9 mouse cellular contexts compared by ENCODE assay signal in the genomic region with DNA sequence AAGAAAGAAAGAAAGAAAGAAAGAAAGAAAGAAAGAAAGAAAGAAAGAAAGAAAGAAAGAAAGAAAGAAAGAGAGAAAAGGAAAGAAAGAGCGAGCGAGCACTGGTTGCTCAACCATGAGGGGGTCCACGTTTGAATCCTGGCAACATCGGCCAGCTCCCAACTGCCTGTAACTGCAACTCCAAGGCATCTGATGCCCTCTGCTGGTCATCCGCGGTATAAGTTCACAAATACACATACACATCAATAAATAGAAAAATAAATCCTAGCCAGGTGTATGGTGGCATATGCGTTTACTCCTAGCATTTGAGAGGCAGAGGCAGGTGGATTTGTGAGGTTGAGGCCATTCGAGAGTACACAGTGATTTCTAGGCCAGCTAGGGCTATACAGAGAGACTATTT. TPM values are rescaled to one million over a fixed set of nuclear protein-coding genes. Genes with fewer than 3 reads are reported as not detected.
DNase-seq lines count a peak whose midpoint lies in the region; ATAC-seq lines count a peak whose summit lies in the region.
"Had no signal": no experiment of that assay in that cellular context is flagged by ENCODE, and none has a peak within 500 bp of the region (broad histone marks: within the 10 kb centered on the region; RNA-seq: fewer than 3 reads in every experiment).

No protein-coding gene starts in this region.

- H3K9ac ChIP-seq in liver, embryonic 12.5 days: no peak overlapping the region
- H3K9ac ChIP-seq: neural tube, embryonic 13.5 days had no signal

- no peak overlapping the region for H3K4me3 ChIP-seq in liver, embryonic 12.5 days
- H3K4me3 ChIP-seq: neural tube, embryonic 13.5 days had no signal

- H3K36me3 ChIP-seq in liver, embryonic 12.5 days: peaks cover 26% of the 10 kb centered on the region

- no peaks in the 10 kb centered on the region for H3K9me3 ChIP-seq in liver, embryonic 12.5 days (replicated peaks)
- H3K9me3 ChIP-seq: neural tube, embryonic 13.5 days had no signal

- no peak for ATAC-seq in liver, embryonic 12.5 days
- ATAC-seq in granulocyte monocyte progenitor cell, adult 5-6 weeks (replicated peaks; ENCODE audit: poor library complexity, severe bottlenecking): peak; percentile 83
- ATAC-seq in megakaryocyte-erythroid progenitor cell, adult 5-6 weeks (replicated peaks; ENCODE audit: low FRiP score, low TSS enrichment, poor library complexity, severe bottlenecking): 0 out of 2 replicates have a peak, but pooled peaks have one; percentile 36

- WGBS in liver, embryonic 12.5 days (ENCODE audit: insufficient replicate concordance): 41% methylated on average over 8 of the region's 8 CpGs

- peak; percentile 23 to 55 for DNase-seq in cerebellum, postnatal 25 days
- DNase-seq in cerebellum, adult 11-12 months: no peak
- peak; percentile 78 for DNase-seq in liver
- peak; percentile 74 for DNase-seq in adrenal gland, postnatal 14 days
- DNase-seq in frontal cortex, postnatal 14 days (ENCODE audit: low spot score in 2 of 2): no peak

- no peak overlapping the region for H3K4me2 ChIP-seq in liver, embryonic 12.5 days
- H3K4me2 ChIP-seq: neural tube, embryonic 13.5 days had no signal

- H3K27ac ChIP-seq in liver, embryonic 12.5 days: no peak overlapping the region
- H3K27ac ChIP-seq: neural tube, embryonic 13.5 days had no signal

- no peaks in the 10 kb centered on the region for H3K27me3 ChIP-seq in liver, embryonic 12.5 days (replicated peaks)
- H3K27me3 ChIP-seq: neural tube, embryonic 13.5 days had no signal

- H3K4me1 ChIP-seq in liver, embryonic 12.5 days: 0 out of 2 replicates have a peak, but pooled peaks cover 1% of the 10 kb centered on the region

RNA-seq across cellular contexts. Expression of gene Apobr, which starts 7.8 kb away (rescaled TPM):
- 0.77 and 1.1 TPM in 2 replicates for polyA plus RNA-seq in liver, embryonic 12.5 days (2016; fragmentation: Nextera tagmentation; extraction: Ambion mirVana)
- 2.9 and 3.5 TPM in 2 replicates for total RNA-seq in adrenal gland, postnatal 14 days (2021)
- total RNA-seq in granulocyte monocyte progenitor cell, adult 5-6 weeks (2014; fragmentation: Nextera tagmentation): 2.1 and 3.9 TPM in 2 replicates
- 4.2 and 6.2 TPM in 2 replicates for total RNA-seq in granulocyte monocyte progenitor cell, adult 5-6 weeks (2017)
- 0.79 and 2.4 TPM in 2 replicates for total RNA-seq in megakaryocyte-erythroid progenitor cell, adult 5-6 weeks (2014; fragmentation: Nextera tagmentation)
- 0.89 and 2.4 TPM in 2 replicates for total RNA-seq in megakaryocyte-erythroid progenitor cell, adult 5-6 weeks (2017)

RNA-seq across cellular contexts. Expression of gene Cln3, which starts 8.7 kb away (rescaled TPM):
- 12.5 TPM in 2 replicates for polyA plus RNA-seq in liver, embryonic 12.5 days (2016; fragmentation: Nextera tagmentation; extraction: Ambion mirVana)
- total RNA-seq in adrenal gland, postnatal 14 days (2021): 25.3 and 31.1 TPM in 2 replicates
- total RNA-seq in granulocyte monocyte progenitor cell, adult 5-6 weeks (2014; fragmentation: Nextera tagmentation): 37.7 and 61.7 TPM in 2 replicates
- total RNA-seq in granulocyte monocyte progenitor cell, adult 5-6 weeks (2017): 9.6 and 16.3 TPM in 2 replicates
- total RNA-seq in megakaryocyte-erythroid progenitor cell, adult 5-6 weeks (2014; fragmentation: Nextera tagmentation): 24.5 and 43.7 TPM in 2 replicates
- 3.8 and 9.8 TPM in 2 replicates for total RNA-seq in megakaryocyte-erythroid progenitor cell, adult 5-6 weeks (2017)

RNA-seq across cellular contexts. Expression of gene Eif3c, which starts 10.7 kb away (rescaled TPM):
- 157 and 164 TPM in 2 replicates for polyA plus RNA-seq in liver, embryonic 12.5 days (2016; fragmentation: Nextera tagmentation; extraction: Ambion mirVana)
- 241 and 262 TPM in 2 replicates for total RNA-seq in adrenal gland, postnatal 14 days (2021)
- 188 and 206 TPM in 2 replicates for total RNA-seq in granulocyte monocyte progenitor cell, adult 5-6 weeks (2014; fragmentation: Nextera tagmentation)
- 229 and 239 TPM in 2 replicates for total RNA-seq in granulocyte monocyte progenitor cell, adult 5-6 weeks (2017)
- 193 and 244 TPM in 2 replicates for total RNA-seq in megakaryocyte-erythroid progenitor cell, adult 5-6 weeks (2014; fragmentation: Nextera tagmentation)
- 286 and 298 TPM in 2 replicates for total RNA-seq in megakaryocyte-erythroid progenitor cell, adult 5-6 weeks (2017)

RNA-seq across cellular contexts. Expression of gene Il27, which starts 17.8 kb away (rescaled TPM):
- not detected in 2 replicates for polyA plus RNA-seq in liver, embryonic 12.5 days (2016; fragmentation: Nextera tagmentation; extraction: Ambion mirVana)
- total RNA-seq in adrenal gland, postnatal 14 days (2021): not detected in 2 replicates
- total RNA-seq in granulocyte monocyte progenitor cell, adult 5-6 weeks (2014; fragmentation: Nextera tagmentation): 1.3 TPM in 1 of 2 replicates, not detected in the other
- total RNA-seq in granulocyte monocyte progenitor cell, adult 5-6 weeks (2017): 1.2 TPM in 1 of 2 replicates, not detected in the other
- not detected in 2 replicates for total RNA-seq in megakaryocyte-erythroid progenitor cell, adult 5-6 weeks (2014; fragmentation: Nextera tagmentation)
- not detected in 2 replicates for total RNA-seq in megakaryocyte-erythroid progenitor cell, adult 5-6 weeks (2017)
- polyA plus RNA-seq: neural tube, embryonic 13.5 days had no signal

RNA-seq across cellular contexts. Expression of gene Nupr1, which starts 53.7 kb away (rescaled TPM):
- polyA plus RNA-seq in liver, embryonic 12.5 days (2016; fragmentation: Nextera tagmentation; extraction: Ambion mirVana): 3.2 and 3.7 TPM in 2 replicates
- total RNA-seq in adrenal gland, postnatal 14 days (2021): 16.2 and 21.5 TPM in 2 replicates
- 0.92 and 1.3 TPM in 2 replicates for total RNA-seq in granulocyte monocyte progenitor cell, adult 5-6 weeks (2014; fragmentation: Nextera tagmentation)
- total RNA-seq in granulocyte monocyte progenitor cell, adult 5-6 weeks (2017): 1.7 TPM in 1 of 2 replicates, not detected in the other
- 6.3 TPM in 1 of 2 replicates, not detected in the other for total RNA-seq in megakaryocyte-erythroid progenitor cell, adult 5-6 weeks (2014; fragmentation: Nextera tagmentation)
- total RNA-seq in megakaryocyte-erythroid progenitor cell, adult 5-6 weeks (2017): 2.7 and 9.9 TPM in 2 replicates

Comparison
In these comparisons a context has a peak if more than half of its experiments do, and no peak if none do; other contexts are left out.
1. DNase-seq: peak in cerebellum, postnatal 25 days (2 of 2), liver (single experiment) and adrenal gland, postnatal 14 days (single experiment); none in cerebellum, adult 11-12 months (single experiment) and frontal cortex, postnatal 14 days (0 of 2).